Mouse (Mus musculus): ENCODE data around the gene Ppp1r36. TPM values are rescaled to one million over a fixed set of nuclear protein-coding genes. Genes with fewer than 3 reads are reported as not detected.

Ppp1r36 gene
- polyA plus RNA-seq, 1 experiment = not detected

DNA sequence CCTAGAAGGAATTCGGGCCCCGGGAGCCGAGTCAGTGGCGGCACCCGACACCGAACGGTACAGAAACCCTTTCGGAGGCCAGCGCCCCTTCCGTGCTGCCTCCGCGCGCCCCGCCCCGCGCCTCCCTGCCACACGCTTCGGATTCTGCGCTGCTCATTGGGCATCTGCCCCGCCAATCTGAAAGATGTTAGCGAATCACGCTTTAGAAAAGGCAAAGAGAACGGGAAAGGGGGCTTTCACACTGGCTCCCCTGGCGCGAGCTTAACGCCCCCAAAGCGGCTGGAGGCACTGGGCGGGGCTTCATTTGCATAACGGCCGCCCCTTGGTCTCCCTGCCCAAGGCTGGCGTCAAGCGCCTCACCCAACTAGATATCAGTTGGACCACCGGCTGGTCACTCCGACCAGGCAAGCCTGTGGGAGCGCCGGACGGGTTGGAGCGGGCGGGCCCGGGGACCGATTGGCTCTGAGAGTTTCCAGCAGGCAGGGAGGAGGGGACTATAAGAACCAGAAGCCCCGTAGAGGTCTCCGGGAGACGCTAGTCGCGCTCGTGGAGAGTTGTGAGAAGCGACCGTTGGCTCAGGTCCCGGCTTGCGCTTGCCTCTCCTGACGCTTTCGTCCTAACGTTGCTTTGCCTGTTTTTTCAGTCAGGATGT, 13.3 kb upstream of the Ppp1r36 start, which contains the start of gene Hspa2:
Gene Hspa2, plus strand, starts transcription at position 291 of the 652 bp plus-strand sequence.
- H3K4me3 ChIP-seq (replicated peaks; ENCODE audit: control insufficient read depth, low read depth, low read length) = peak within 1 kb of the TSS; percentile 88
- H3K4me1 ChIP-seq (ENCODE audit: control insufficient read depth, insufficient read depth, low read length) = peaks cover 2% of the 10 kb centered on the region; the same call in 1 of the 2 replicates
- under 1% methylated on average over 54 of the region's 54 CpGs for WGBS
- peak; percentile 89 for TF ChIP-seq POLR2A (IDR thresholded peaks at IDR 0.05; ENCODE audit: borderline replicate concordance, control insufficient read depth, low read depth, low read length)
- no peak for TF ChIP-seq CTCF (IDR thresholded peaks at IDR 0.05; ENCODE audit: control insufficient read depth, insufficient read depth, low read length)
- peak within 1 kb of the TSS; percentile 95 for H3K27ac ChIP-seq (ENCODE audit: control insufficient read depth, insufficient read depth, low read depth, low read length, poor library complexity)

DNA sequence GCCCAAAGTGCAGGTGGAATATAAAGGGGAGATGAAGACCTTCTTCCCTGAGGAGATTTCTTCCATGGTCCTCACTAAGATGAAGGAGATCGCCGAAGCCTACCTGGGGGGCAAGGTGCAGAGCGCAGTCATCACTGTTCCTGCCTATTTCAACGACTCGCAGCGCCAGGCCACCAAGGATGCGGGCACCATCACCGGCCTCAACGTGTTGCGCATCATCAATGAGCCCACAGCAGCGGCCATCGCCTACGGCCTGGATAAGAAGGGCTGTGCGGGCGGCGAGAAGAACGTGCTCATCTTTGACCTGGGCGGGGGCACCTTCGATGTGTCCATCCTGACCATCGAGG, 12.5 kb upstream of the Ppp1r36 start:
- TF ChIP-seq POLR2A (IDR thresholded peaks at IDR 0.05; ENCODE audit: borderline replicate concordance, control insufficient read depth, low read depth, low read length) = no peak
- TF ChIP-seq CTCF (IDR thresholded peaks at IDR 0.05; ENCODE audit: control insufficient read depth, insufficient read depth, low read length) = no peak
- 16% methylated on average over 20 of the region's 20 CpGs for WGBS

DNA sequence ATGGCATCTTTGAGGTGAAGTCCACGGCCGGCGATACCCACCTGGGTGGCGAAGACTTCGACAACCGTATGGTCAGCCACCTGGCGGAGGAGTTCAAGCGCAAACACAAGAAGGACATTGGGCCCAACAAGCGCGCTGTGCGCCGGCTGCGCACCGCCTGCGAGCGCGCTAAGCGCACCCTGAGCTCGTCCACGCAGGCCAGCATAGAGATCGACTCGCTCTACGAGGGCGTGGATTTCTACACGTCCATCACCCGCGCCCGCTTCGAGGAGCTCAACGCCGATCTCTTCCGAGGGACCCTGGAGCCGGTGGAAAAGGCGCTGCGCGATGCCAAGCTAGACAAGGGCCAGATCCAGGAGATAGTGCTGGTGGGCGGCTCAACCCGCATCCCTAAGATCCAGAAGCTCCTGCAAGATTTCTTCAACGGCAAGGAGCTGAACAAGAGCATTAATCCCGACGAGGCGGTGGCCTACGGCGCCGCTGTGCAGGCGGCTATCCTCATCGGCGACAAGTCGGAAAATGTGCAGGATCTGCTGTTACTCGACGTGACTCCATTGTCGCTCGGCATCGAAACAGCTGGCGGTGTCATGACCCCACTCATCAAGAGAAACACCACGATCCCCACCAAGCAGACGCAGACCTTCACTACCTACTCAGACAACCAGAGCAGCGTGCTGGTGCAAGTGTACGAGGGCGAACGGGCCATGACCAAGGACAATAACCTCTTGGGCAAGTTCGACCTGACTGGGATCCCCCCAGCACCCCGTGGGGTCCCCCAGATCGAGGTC, 12.0 kb upstream of the Ppp1r36 start:
- H3K4me3 ChIP-seq (replicated peaks; ENCODE audit: control insufficient read depth, low read depth, low read length) = peak overlapping the region; percentile 88
- H3K4me1 ChIP-seq (ENCODE audit: control insufficient read depth, insufficient read depth, low read length) = peaks cover 2% of the 10 kb centered on the region; the same call in 1 of the 2 replicates
- WGBS = 8% methylated on average over 64 of the region's 64 CpGs
- TF ChIP-seq CTCF (IDR thresholded peaks at IDR 0.05; ENCODE audit: control insufficient read depth, insufficient read depth, low read length) (no peak), POLR2A (IDR thresholded peaks at IDR 0.05; ENCODE audit: borderline replicate concordance, control insufficient read depth, low read depth, low read length) (no peak)
- no peak overlapping the region for H3K27ac ChIP-seq (ENCODE audit: control insufficient read depth, insufficient read depth, low read depth, low read length, poor library complexity)

More for the DNA sequence above, 12.5 kb upstream of the Ppp1r36 start:
- H3K27ac ChIP-seq (ENCODE audit: control insufficient read depth, insufficient read depth, low read depth, low read length, poor library complexity) = no peak overlapping the region
- H3K4me1 ChIP-seq (ENCODE audit: control insufficient read depth, insufficient read depth, low read length) = peaks cover 2% of the 10 kb centered on the region; the same call in 1 of the 2 replicates
- H3K4me3 ChIP-seq (replicated peaks; ENCODE audit: control insufficient read depth, low read depth, low read length) = peak overlapping the region; percentile 88

DNA sequence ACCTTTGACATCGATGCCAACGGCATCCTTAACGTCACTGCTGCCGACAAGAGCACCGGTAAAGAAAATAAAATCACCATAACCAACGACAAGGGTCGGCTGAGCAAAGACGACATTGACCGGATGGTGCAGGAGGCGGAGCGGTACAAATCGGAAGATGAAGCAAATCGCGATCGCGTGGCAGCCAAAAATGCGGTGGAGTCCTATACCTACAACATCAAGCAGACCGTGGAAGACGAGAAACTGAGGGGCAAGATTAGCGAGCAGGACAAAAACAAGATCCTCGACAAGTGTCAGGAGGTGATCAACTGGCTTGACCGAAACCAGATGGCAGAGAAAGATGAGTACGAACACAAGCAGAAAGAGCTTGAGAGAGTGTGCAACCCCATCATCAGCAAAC, 11.4 kb upstream of the Ppp1r36 start:
- H3K27ac ChIP-seq (ENCODE audit: control insufficient read depth, insufficient read depth, low read depth, low read length, poor library complexity) = no peak overlapping the region
- no peak for TF ChIP-seq POLR2A (IDR thresholded peaks at IDR 0.05; ENCODE audit: borderline replicate concordance, control insufficient read depth, low read depth, low read length)
- H3K4me1 ChIP-seq (ENCODE audit: control insufficient read depth, insufficient read depth, low read length) = peaks cover 2% of the 10 kb centered on the region; the same call in 1 of the 2 replicates
- 2% methylated on average over 23 of the region's 23 CpGs for WGBS
- peak overlapping the region; percentile 47 for H3K4me3 ChIP-seq (replicated peaks; ENCODE audit: control insufficient read depth, low read depth, low read length)

DNA sequence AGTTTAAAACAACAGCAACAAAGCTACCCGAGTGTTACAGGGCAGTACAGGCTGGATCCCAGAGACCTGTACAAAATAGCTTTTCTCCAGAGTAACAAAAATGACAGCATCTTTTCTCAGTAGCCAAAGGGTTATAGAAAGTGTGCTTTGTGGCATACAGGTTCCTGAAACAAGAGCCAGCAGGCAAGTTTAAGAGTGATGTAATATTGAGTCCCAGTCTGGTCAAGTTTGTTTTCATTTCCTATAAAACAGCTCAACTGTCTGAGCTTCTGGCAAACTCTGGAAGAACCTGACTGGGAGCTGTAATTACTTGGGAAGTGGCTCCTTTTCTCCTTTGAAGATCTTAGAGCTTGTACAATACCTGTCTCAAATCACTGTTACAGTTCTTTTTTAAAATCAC, 10.2 kb upstream of the Ppp1r36 start:
- H3K4me3 ChIP-seq (replicated peaks; ENCODE audit: control insufficient read depth, low read depth, low read length) = no peak overlapping the region
- no peak overlapping the region for H3K27ac ChIP-seq (ENCODE audit: control insufficient read depth, insufficient read depth, low read depth, low read length, poor library complexity)
- no peak for TF ChIP-seq CTCF (IDR thresholded peaks at IDR 0.05; ENCODE audit: control insufficient read depth, insufficient read depth, low read length)
- TF ChIP-seq POLR2A (IDR thresholded peaks at IDR 0.05; ENCODE audit: borderline replicate concordance, control insufficient read depth, low read depth, low read length) = no peak
- H3K4me1 ChIP-seq (ENCODE audit: control insufficient read depth, insufficient read depth, low read length) = peaks cover 2% of the 10 kb centered on the region; the same call in 1 of the 2 replicates
- 67% methylated on average over 1 of the region's 1 CpGs for WGBS

DNA sequence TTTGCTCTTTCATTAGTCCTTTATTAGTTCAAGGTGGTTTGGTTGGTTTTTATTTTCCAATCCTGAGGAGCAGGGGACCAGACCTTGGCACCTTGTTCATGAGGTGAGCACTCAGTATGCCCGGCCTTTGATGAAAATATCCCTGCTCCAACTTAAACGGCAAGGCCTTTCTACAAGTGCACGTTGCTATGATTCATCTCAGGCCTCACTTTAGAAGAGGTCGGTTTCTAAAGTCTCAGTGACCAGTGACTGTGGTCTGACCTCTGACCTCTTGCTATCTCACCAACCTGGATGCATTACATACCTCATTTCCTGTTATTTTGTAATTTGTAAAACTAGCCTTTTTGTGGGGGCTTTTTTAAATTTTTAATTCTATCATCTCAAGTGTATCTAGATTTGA, 8.2 kb upstream of the Ppp1r36 start:
- 66% methylated on average over 4 of the region's 4 CpGs for WGBS
- H3K27ac ChIP-seq (ENCODE audit: control insufficient read depth, insufficient read depth, low read depth, low read length, poor library complexity) = no peak overlapping the region
- H3K4me1 ChIP-seq (ENCODE audit: control insufficient read depth, insufficient read depth, low read length) = peaks cover 2% of the 10 kb centered on the region; the same call in 1 of the 2 replicates
- TF ChIP-seq CTCF (IDR thresholded peaks at IDR 0.05; ENCODE audit: control insufficient read depth, insufficient read depth, low read length) = no peak
- H3K4me3 ChIP-seq (replicated peaks; ENCODE audit: control insufficient read depth, low read depth, low read length) = no peak overlapping the region

DNA sequence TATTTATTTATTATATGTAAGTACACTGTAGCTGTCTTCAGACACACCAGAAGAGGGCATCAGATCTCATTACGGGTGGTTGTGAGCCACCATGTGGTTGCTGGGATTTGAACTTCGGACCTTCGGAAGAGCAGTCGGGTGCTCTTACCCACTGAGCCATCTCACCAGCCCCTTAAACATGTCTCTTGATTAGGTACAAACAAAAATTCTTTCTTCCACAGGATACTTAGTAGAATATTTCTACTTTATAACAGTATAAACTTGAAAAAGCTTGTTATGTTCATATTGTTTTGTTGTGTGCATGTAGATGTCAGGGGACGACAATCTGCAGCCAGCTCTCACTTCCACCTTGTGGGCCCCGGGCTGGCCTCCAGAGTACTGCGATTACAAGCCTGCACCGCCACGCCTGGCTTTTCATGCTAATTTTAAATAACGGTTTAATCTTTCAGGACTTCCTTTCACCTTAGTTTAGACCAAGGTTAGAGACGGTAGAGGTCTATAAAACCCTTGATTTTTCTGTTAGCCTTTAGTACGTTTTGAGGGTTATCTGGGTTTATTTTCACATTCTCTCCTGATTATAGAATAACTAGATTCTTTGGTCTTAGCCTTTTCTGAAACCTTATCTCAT, 1.8 kb upstream of the Ppp1r36 start:
- WGBS = 39% methylated on average over 12 of the region's 12 CpGs
- no peaks in the 10 kb centered on the region for H3K4me1 ChIP-seq (ENCODE audit: control insufficient read depth, insufficient read depth, low read length)

DNA sequence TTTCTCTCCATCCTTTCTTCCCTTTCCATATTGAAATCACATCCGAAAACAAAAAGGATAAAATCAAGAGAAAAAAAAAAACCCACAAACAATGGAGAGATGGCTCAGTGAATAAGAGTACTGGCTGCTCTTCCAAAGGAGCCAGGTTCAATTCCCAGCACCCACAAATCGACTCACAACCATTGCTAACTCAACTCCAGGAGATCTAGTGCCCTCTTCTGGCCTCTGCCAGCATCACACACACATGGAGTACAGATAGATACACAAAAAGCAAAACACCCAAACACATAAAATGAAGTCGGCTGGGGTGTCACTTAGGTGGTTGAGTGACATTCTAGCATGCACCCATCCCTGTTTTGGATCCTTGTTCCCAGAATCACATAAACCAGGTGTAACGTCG, 1.0 kb downstream of the Ppp1r36 start:
- TF ChIP-seq CTCF (IDR thresholded peaks at IDR 0.05; ENCODE audit: control insufficient read depth, insufficient read depth, low read length) (no peak), POLR2A (IDR thresholded peaks at IDR 0.05; ENCODE audit: borderline replicate concordance, control insufficient read depth, low read depth, low read length) (no peak)

More for the DNA sequence above, 1.8 kb upstream of the Ppp1r36 start:
- no peak for TF ChIP-seq CTCF (IDR thresholded peaks at IDR 0.05; ENCODE audit: control insufficient read depth, insufficient read depth, low read length)
- no peak for TF ChIP-seq POLR2A (IDR thresholded peaks at IDR 0.05; ENCODE audit: borderline replicate concordance, control insufficient read depth, low read depth, low read length)
- no peak overlapping the region for H3K27ac ChIP-seq (ENCODE audit: control insufficient read depth, insufficient read depth, low read depth, low read length, poor library complexity)
- no peak overlapping the region for H3K4me3 ChIP-seq (replicated peaks; ENCODE audit: control insufficient read depth, low read depth, low read length)

More for the DNA sequence above, 1.0 kb downstream of the Ppp1r36 start:
- Histone ChIP-seq H3K27ac (ENCODE audit: control insufficient read depth, insufficient read depth, low read depth, low read length, poor library complexity) (no peak overlapping the region), H3K4me1 (ENCODE audit: control insufficient read depth, insufficient read depth, low read length) (no peaks in the 10 kb centered on the region), H3K4me3 (replicated peaks; ENCODE audit: control insufficient read depth, low read depth, low read length) (no peak overlapping the region)
- WGBS = 87% methylated on average over 5 of the region's 5 CpGs

Measured in bone marrow, adult 2 months (tissue).